Comparison of ENCODE assay signal across 10 mouse cellular contexts in genomic region chr9:43729450-43730266, GRCm38 (mm10). TPM values are rescaled to one million over a fixed set of nuclear protein-coding genes. Genes with fewer than 3 reads are reported as not detected.
DNase-seq lines count a peak whose midpoint lies in the region; ATAC-seq and TF ChIP-seq lines count a peak whose summit lies in the region.
"Had no signal": no experiment of that assay in that cellular context is flagged by ENCODE, and none has a peak within 500 bp of the region (broad histone marks: within the 10 kb centered on the region; RNA-seq: fewer than 3 reads in every experiment).

No protein-coding gene starts in this region.

- no peak overlapping the region for H3K9ac ChIP-seq in liver, embryonic 12.5 days
- no peak overlapping the region for H3K9ac ChIP-seq in liver, postnatal 0 days (replicated peaks)
- H3K9ac ChIP-seq in midbrain, embryonic 16.5 days (ENCODE audit: low read depth, low read length) = 0 out of 2 replicates have a peak overlapping the region, but pooled peaks have one; percentile 28

- peak; percentile 55 for ATAC-seq in liver, embryonic 12.5 days
- ATAC-seq in liver, postnatal 0 days = no peak
- ATAC-seq in midbrain, embryonic 16.5 days = no peak

- peaks cover 9% of the 10 kb centered on the region; the same call in 1 of the 2 replicates for H3K27me3 ChIP-seq in liver, embryonic 12.5 days (replicated peaks)
- H3K27me3 ChIP-seq in liver, postnatal 0 days (ENCODE audit: insufficient read depth, low read length) = no peaks in the 10 kb centered on the region
- no peaks in the 10 kb centered on the region for H3K27me3 ChIP-seq in midbrain, embryonic 16.5 days (ENCODE audit: control insufficient read depth, insufficient read depth, low read depth, low read length)
- H3K27me3 ChIP-seq in cerebellum, adult 2 months (ENCODE audit: control insufficient read depth, insufficient read depth, low read length) = no peaks in the 10 kb centered on the region

- 9% methylated on average over 10 of the region's 10 CpGs for WGBS in liver, embryonic 12.5 days (ENCODE audit: insufficient replicate concordance)
- 7% methylated on average over 10 of the region's 10 CpGs for WGBS in liver, postnatal 0 days (ENCODE audit: insufficient replicate concordance)
- WGBS in midbrain, embryonic 16.5 days = 17% methylated on average over 10 of the region's 10 CpGs
- 31% methylated on average over 10 of the region's 10 CpGs for WGBS in cerebellum, adult 2 months

- no peak for TF ChIP-seq EP300 in liver, postnatal 0 days (IDR thresholded peaks at IDR 0.05; ENCODE audit: low read depth)

- no peak overlapping the region for H3K4me3 ChIP-seq in liver, embryonic 12.5 days
- no peak overlapping the region for H3K4me3 ChIP-seq in liver, postnatal 0 days (ENCODE audit: low read depth, low read length)
- H3K4me3 ChIP-seq in midbrain, embryonic 16.5 days (ENCODE audit: low read depth, low read length) = no peak overlapping the region
- H3K4me3 ChIP-seq in cerebellum, adult 2 months (replicated peaks; ENCODE audit: insufficient read depth, low read depth, low read length) = no peak overlapping the region
- H3K4me3 ChIP-seq: myocyte had no signal

- no peak overlapping the region for H3K4me2 ChIP-seq in liver, embryonic 12.5 days
- no peak overlapping the region for H3K4me2 ChIP-seq in liver, postnatal 0 days (ENCODE audit: low read depth, low read length)
- H3K4me2 ChIP-seq in midbrain, embryonic 16.5 days (ENCODE audit: low read length) = no peak overlapping the region

- no peaks in the 10 kb centered on the region for H3K9me3 ChIP-seq in liver, embryonic 12.5 days (replicated peaks)
- H3K9me3 ChIP-seq in liver, postnatal 0 days (ENCODE audit: low read length) = no peaks in the 10 kb centered on the region
- no peaks in the 10 kb centered on the region for H3K9me3 ChIP-seq in midbrain, embryonic 16.5 days (replicated peaks; ENCODE audit: control insufficient read depth, low read length, poor library complexity, severe bottlenecking)

- DNase-seq in cerebellum, postnatal 10 days = peak; percentile 53 to 63
- DNase-seq in cerebellum, adult 9-10 months = no peak
- DNase-seq in liver, postnatal 0 days = no peak
- peak; percentile 40 to 81 for DNase-seq in kidney, postnatal 25 days
- no peak for DNase-seq in cerebellum, adult 2 months
- DNase-seq in cerebellum, postnatal 25 days = no peak
- DNase-seq: gastrocnemius, postnatal 25 days had no signal

- no peak for TF ChIP-seq CTCF in liver, postnatal 0 days (IDR thresholded peaks at IDR 0.05; ENCODE audit: low read depth)
- TF ChIP-seq CTCF in cerebellum, adult 2 months (IDR thresholded peaks at IDR 0.05; ENCODE audit: borderline replicate concordance, insufficient read depth, low read depth, low read length) = no peak

- H3K27ac ChIP-seq in liver, embryonic 12.5 days = no peak overlapping the region
- H3K27ac ChIP-seq in liver, postnatal 0 days (ENCODE audit: low read depth) = no peak overlapping the region
- H3K27ac ChIP-seq in midbrain, embryonic 16.5 days (ENCODE audit: low read length) = no peak overlapping the region
- no peak overlapping the region for H3K27ac ChIP-seq in cerebellum, adult 2 months (ENCODE audit: insufficient read depth, low read length)

- peaks cover 13% of the 10 kb centered on the region for H3K4me1 ChIP-seq in liver, embryonic 12.5 days
- H3K4me1 ChIP-seq in liver, postnatal 0 days (ENCODE audit: insufficient read depth) = no peaks in the 10 kb centered on the region
- peaks cover 14% of the 10 kb centered on the region for H3K4me1 ChIP-seq in midbrain, embryonic 16.5 days (ENCODE audit: control insufficient read depth, insufficient read depth, low read length)
- peaks cover 3% of the 10 kb centered on the region; the same call in 1 of the 2 replicates for H3K4me1 ChIP-seq in cerebellum, adult 2 months (ENCODE audit: control insufficient read depth, insufficient read depth, low read length)

- H3K36me3 ChIP-seq in liver, embryonic 12.5 days = no peaks in the 10 kb centered on the region
- H3K36me3 ChIP-seq in liver, postnatal 0 days (replicated peaks; ENCODE audit: insufficient read depth, low read length) = no peaks in the 10 kb centered on the region
- no peaks in the 10 kb centered on the region for H3K36me3 ChIP-seq in midbrain, embryonic 16.5 days (ENCODE audit: control insufficient read depth, insufficient read depth, low read length)

- TF ChIP-seq POLR2A in cerebellum, adult 2 months (IDR thresholded peaks at IDR 0.05; ENCODE audit: borderline replicate concordance, insufficient read depth, low read length) = no peak

RNA-seq across cellular contexts. Expression of gene Nectin1, which starts 14.1 kb away (rescaled TPM):
- polyA plus RNA-seq in liver, embryonic 12.5 days (2016; fragmentation: Nextera tagmentation; extraction: Ambion mirVana) = 1.8 and 1.9 TPM in 2 replicates
- polyA plus RNA-seq in liver, postnatal 0 days (2015; fragmentation: Nextera tagmentation; extraction: Ambion mirVana) = 4.0 and 4.1 TPM in 2 replicates
- polyA plus RNA-seq in midbrain, embryonic 16.5 days (2015; fragmentation: Nextera tagmentation; extraction: Ambion mirVana) = 13.2 and 13.4 TPM in 2 replicates
- 27.3 and 28.9 TPM in 2 replicates for polyA plus RNA-seq in cerebellum, adult 2 months (2012; rRNA removed)

Comparison
In these comparisons a context has a peak if more than half of its experiments do, and no peak if none do; other contexts are left out.
1. DNase-seq: peak in cerebellum, postnatal 10 days (2 of 2) and kidney, postnatal 25 days (2 of 2); none in cerebellum, adult 9-10 months (single experiment), liver, postnatal 0 days (single experiment), cerebellum, adult 2 months (0 of 2) and cerebellum, postnatal 25 days (0 of 2).